Mouse (Mus musculus) gastrocnemius, postnatal 4 days (tissue): Measurements from ENCODE around the gene Jmjd1c. TPM values are rescaled to one million over a fixed set of nuclear protein-coding genes. Genes with fewer than 3 reads are reported as not detected.
A peak's percentile ranks its signal among the peaks of the same experiment; 100 is the strongest.

ENCODE experiments used
- DNase-seq, 2 experiments: peaks; one replicate each; pipeline ENCODE4 v3.0.0; 2021 to 2022; ENCODE audit warnings: low spot score in 2 of 2, mixed read lengths in 2 of 2
- total RNA-seq, 2 experiments: library from RNA; stranded (reverse); gene quantifications; 2 replicates each; pipeline ENCODE4 v1.2.3; 2021

Jmjd1c gene
- total RNA-seq, 2 experiments from 2014 or later, result 61.0 to 70.4 TPM

GRCm38 (mm10) chr10:67220251-67220650 lies 124.3 kb downstream of the Jmjd1c start:
- no peak for DNase-seq

- no peak for DNase-seq
These were observed 125.4 kb downstream of the Jmjd1c start for GRCm38 (mm10) chr10:67221284-67221683.

GRCm38 (mm10) chr10:67223942-67224341 lies 128.0 kb downstream of the Jmjd1c start:
- no peak for DNase-seq

- no peak for DNase-seq
These were observed 129.6 kb downstream of the Jmjd1c start for GRCm38 (mm10) chr10:67225528-67225927.

GRCm38 (mm10) chr10:67226109-67226508 lies 130.2 kb downstream of the Jmjd1c start:
- DNase-seq, result peak in 1 of 2 experiments; percentile 45

- DNase-seq, result no peak
These were observed 130.6 kb downstream of the Jmjd1c start for GRCm38 (mm10) chr10:67226543-67226942.

- no peak for DNase-seq
These were observed 134.5 kb downstream of the Jmjd1c start for GRCm38 (mm10) chr10:67230439-67230838.

- peak in 1 of 2 experiments; percentile 41 for DNase-seq
These were observed 151.2 kb downstream of the Jmjd1c start for GRCm38 (mm10) chr10:67247145-67247544.

- no peak for DNase-seq
These were observed 153.6 kb downstream of the Jmjd1c start for GRCm38 (mm10) chr10:67249486-67249885.

- no peak for DNase-seq
These were observed 154.9 kb downstream of the Jmjd1c start for GRCm38 (mm10) chr10:67250846-67251245.

- DNase-seq, result peak in 1 of 2 experiments; percentile 22
These were observed 156.4 kb downstream of the Jmjd1c start for GRCm38 (mm10) chr10:67252353-67252752.

GRCm38 (mm10) chr10:67253115-67253514 lies 157.2 kb downstream of the Jmjd1c start:
- DNase-seq, result no peak

GRCm38 (mm10) chr10:67264852-67265251 lies 168.9 kb downstream of the Jmjd1c start:
- DNase-seq, result peak in 1 of 2 experiments; percentile 45

GRCm38 (mm10) chr10:67275916-67276315 lies 180.0 kb downstream of the Jmjd1c start:
- no peak for DNase-seq

- no peak for DNase-seq
These were observed 185.9 kb downstream of the Jmjd1c start for GRCm38 (mm10) chr10:67281852-67282251.

GRCm38 (mm10) chr10:67282531-67282930 lies 186.6 kb downstream of the Jmjd1c start:
- no peak for DNase-seq

GRCm38 (mm10) chr10:67283516-67283915 lies 187.6 kb downstream of the Jmjd1c start:
- DNase-seq, result no peak

GRCm38 (mm10) chr10:67284311-67284710 lies 188.4 kb downstream of the Jmjd1c start:
- DNase-seq, result peak in 1 of 2 experiments; percentile 44

GRCm38 (mm10) chr10:67284761-67285175 lies 188.8 kb downstream of the Jmjd1c start:
- DNase-seq, result peak; percentile 23 to 40

GRCm38 (mm10) chr10:67285176-67285814 lies 189.4 kb downstream of the Jmjd1c start, which contains the start of gene Nrbf2:
Gene Nrbf2, minus strand, starts transcription at chr10:67285305.
- peak; percentile 74 to 79 for DNase-seq

- DNase-seq, result peak; percentile 43 to 77
These were observed 192.0 kb downstream of the Jmjd1c start for GRCm38 (mm10) chr10:67287877-67288276.

- DNase-seq, result no peak
These were observed 194.7 kb downstream of the Jmjd1c start for GRCm38 (mm10) chr10:67290622-67291021.

- no peak for DNase-seq
These were observed 195.2 kb downstream of the Jmjd1c start for GRCm38 (mm10) chr10:67291087-67291486.
